Mouse (Mus musculus): Measurements from ENCODE around the gene Ppp1r12b.

- TF ChIP-seq POLR2A (IDR thresholded peaks at IDR 0.05; ENCODE audit: borderline replicate concordance, insufficient read depth, low read length) (no peak), CTCF (IDR thresholded peaks at IDR 0.05; ENCODE audit: borderline replicate concordance, insufficient read depth, low read depth, low read length) (no peak)
These were observed 45.7 kb downstream of the Ppp1r12b start for GRCm38 (mm10) chr1:134910037-134910436.
